Mouse (Mus musculus) regulatory T cell (primary cell): ENCODE measurements around the gene Gm42688.

Source experiments
- in situ Hi-C: fragments of 300-600 bp; cut with MboI, MseI; formaldehyde crosslinking; loops from one replicate; pipeline ENCODE4 v1.15.1; 2025; ENCODE audit warnings: high pct_unique_total_duplicates

Gene Gm42688

GRCm38 (mm10) chr6:83116373-83117164 is 15.2 kb downstream of the Gm42688 start:
- in situ Hi-C loops, result no loop called here

GRCm38 (mm10) chr6:83117165-83117438 is 15.7 kb downstream of the Gm42688 start:
- in situ Hi-C loops, result no loop called here

- in situ Hi-C loops, result no loop called here
These were observed 16.2 kb downstream of the Gm42688 start for GRCm38 (mm10) chr6:83117616-83118015.

- in situ Hi-C loops, result no loop called here
These were observed 17.0 kb downstream of the Gm42688 start for GRCm38 (mm10) chr6:83118369-83118768.

- in situ Hi-C loops, result no loop called here
These were observed 17.7 kb downstream of the Gm42688 start for GRCm38 (mm10) chr6:83118825-83119733.

GRCm38 (mm10) chr6:83119734-83120051 is 18.3 kb downstream of the Gm42688 start:
- in situ Hi-C loops, result no loop called here

- in situ Hi-C loops, result no loop called here
These were observed 19.8 kb downstream of the Gm42688 start, which contains the start of gene Wbp1 for GRCm38 (mm10) chr6:83120930-83121862. TSS of gene Wbp1 (minus strand) at chr6:83121559.

GRCm38 (mm10) chr6:83121863-83122710 is 20.7 kb downstream of the Gm42688 start:
- in situ Hi-C loops, result no loop called here

GRCm38 (mm10) chr6:83122961-83123360 is 21.5 kb downstream of the Gm42688 start:
- in situ Hi-C loops, result no loop called here

- in situ Hi-C loops, result no loop called here
These were observed 23.5 kb downstream of the Gm42688 start for GRCm38 (mm10) chr6:83124851-83125312.

GRCm38 (mm10) chr6:83125331-83125730 is 23.9 kb downstream of the Gm42688 start, which contains the start of gene Ino80b:
TSS of gene Ino80b (minus strand) at chr6:83125431.
- in situ Hi-C loops, result no loop called here

- in situ Hi-C loops, result no loop called here
These were observed 26.0 kb downstream of the Gm42688 start for GRCm38 (mm10) chr6:83127419-83127818.

- in situ Hi-C loops, result no loop called here
These were observed 30.1 kb downstream of the Gm42688 start for GRCm38 (mm10) chr6:83131469-83132034.

- in situ Hi-C loops, result no loop called here
These were observed 30.9 kb downstream of the Gm42688 start for GRCm38 (mm10) chr6:83132176-83132919.

GRCm38 (mm10) chr6:83134226-83134625 is 32.8 kb downstream of the Gm42688 start:
- in situ Hi-C loops, result no loop called here

- in situ Hi-C loops, result no loop called here
These were observed 33.6 kb downstream of the Gm42688 start, which contains the start of gene Rtkn for GRCm38 (mm10) chr6:83134951-83135513. TSS of gene Rtkn (plus strand) at chr6:83135463.

- in situ Hi-C loops, result no loop called here
These were observed 34.2 kb downstream of the Gm42688 start for GRCm38 (mm10) chr6:83135571-83136161.

GRCm38 (mm10) chr6:83136291-83136880 is 35.0 kb downstream of the Gm42688 start:
- in situ Hi-C loops, result no loop called here
